Mouse (Mus musculus): ENCODE data around the gene Gm11037. TPM values are rescaled to one million over a fixed set of nuclear protein-coding genes. Genes with fewer than 3 reads are reported as not detected.

The Gm11037 gene
- polyA plus RNA-seq, 1 experiment from 2014 or later: not detected

Other genes starting within 250 kb of the Gm11037 start
- gene 4930402H24Rik, start 227.1 kb upstream of the Gm11037 start, polyA plus RNA-seq (2014; fragmentation: Nextera tagmentation; extraction: Ambion mirVana): 56.3 and 64.4 TPM in 2 replicates
- gene Atrn, start 227.0 kb upstream of the Gm11037 start, polyA plus RNA-seq (2014; fragmentation: Nextera tagmentation; extraction: Ambion mirVana): 6.8 and 8.7 TPM in 2 replicates
- gene Gfra4, start 90.4 kb upstream of the Gm11037 start, polyA plus RNA-seq (2014; fragmentation: Nextera tagmentation; extraction: Ambion mirVana): 2.7 and 3.2 TPM in 2 replicates
- 8.2 and 10.3 TPM in 2 replicates for gene Adam33, start 69.7 kb upstream of the Gm11037 start, polyA plus RNA-seq (2014; fragmentation: Nextera tagmentation; extraction: Ambion mirVana)
- gene Siglec1, start 46.7 kb upstream of the Gm11037 start, polyA plus RNA-seq (2014; fragmentation: Nextera tagmentation; extraction: Ambion mirVana): 0.54 and 0.63 TPM in 2 replicates
- gene Hspa12b, start 6.2 kb upstream of the Gm11037 start, polyA plus RNA-seq (2014; fragmentation: Nextera tagmentation; extraction: Ambion mirVana): 5.8 and 6.3 TPM in 2 replicates
- gene 1700037H04Rik, start 26.6 kb downstream of the Gm11037 start, polyA plus RNA-seq (2014; fragmentation: Nextera tagmentation; extraction: Ambion mirVana): 71.0 and 80.3 TPM in 2 replicates
- gene Cenpb, start 46.6 kb downstream of the Gm11037 start, polyA plus RNA-seq (2014; fragmentation: Nextera tagmentation; extraction: Ambion mirVana): 6.2 and 7.0 TPM in 2 replicates
- gene Cdc25b, start 53.5 kb downstream of the Gm11037 start, polyA plus RNA-seq (2014; fragmentation: Nextera tagmentation; extraction: Ambion mirVana): 33.1 and 38.9 TPM in 2 replicates
- gene Spef1, start 53.8 kb downstream of the Gm11037 start, polyA plus RNA-seq (2014; fragmentation: Nextera tagmentation; extraction: Ambion mirVana): 2.0 and 2.4 TPM in 2 replicates
- gene Ap5s1, start 73.6 kb downstream of the Gm11037 start, polyA plus RNA-seq (2014; fragmentation: Nextera tagmentation; extraction: Ambion mirVana): 39.7 and 44.3 TPM in 2 replicates
- 20.0 and 20.9 TPM in 2 replicates for gene Mavs, start 100.6 kb downstream of the Gm11037 start, polyA plus RNA-seq (2014; fragmentation: Nextera tagmentation; extraction: Ambion mirVana)
- 27.4 and 32.9 TPM in 2 replicates for gene Pank2, start 129.0 kb downstream of the Gm11037 start, polyA plus RNA-seq (2014; fragmentation: Nextera tagmentation; extraction: Ambion mirVana)
- gene Rnf24, start 219.4 kb downstream of the Gm11037 start, polyA plus RNA-seq (2014; fragmentation: Nextera tagmentation; extraction: Ambion mirVana): 2.0 and 2.6 TPM in 2 replicates